Mouse (Mus musculus) megakaryocyte-erythroid progenitor cell, adult 5 weeks (primary cell): Measurements from ENCODE around the gene Vps41. TPM values are rescaled to one million over a fixed set of nuclear protein-coding genes. Genes with fewer than 3 reads are reported as not detected.

Experiments used
- polyA plus RNA-seq: library from polyadenylated mRNA; stranded (reverse); fragments of >175 nt; gene quantifications from 2 replicates; pipeline ENCODE4 v1.2.3, GENCODE M21; 2012

Vps41 gene
- 1.5 and 1.9 TPM in 2 replicates for polyA plus RNA-seq

GRCm38 (mm10) chr13:18717185-18717584, at the start of gene Vps41:
TSS of gene Vps41 (plus strand) at chr13:18717286.

Other genes with a start within 250 kb of the Vps41 start
- not detected in 2 replicates for gene Amph, start 230.9 kb downstream of the Vps41 start, polyA plus RNA-seq